Mouse (Mus musculus) forebrain, postnatal 0 days (tissue): ENCODE data around the gene Acat2. TPM values are rescaled to one million over a fixed set of nuclear protein-coding genes. Genes with fewer than 3 reads are reported as not detected.
A peak's percentile ranks its signal among the peaks of the same experiment; 100 is the strongest.
"Not testable (repeated sequence)": the region's sequence is repeated elsewhere in the genome, so short reads cannot be mapped to it uniquely, and the experiment has no call there.

Source experiments
- ATAC-seq: fragments of 200-750 bp; cut with Nextera tagmentation; 2 replicates; pipeline ENCODE4 v1.8.0; 2017; ENCODE audit warnings: mild to moderate bottlenecking, moderate library complexity
- DNase-seq: peaks from one replicate; pipeline ENCODE4 v3.0.0-alpha.2; 2015
- H3K27ac ChIP-seq: fragments of 300-500 bp; sonication (generic); 2 replicates; pipeline ENCODE4 v1.5.1; 2014; ENCODE audit warnings: low read depth, mild to moderate bottlenecking, antibody characterized with exemption, low read length, moderate library complexity, mixed read lengths
- H3K27me3 ChIP-seq: fragments of 300-500 bp; sonication (generic); 2 replicates; pipeline ENCODE4 v1.6.1; 2014; ENCODE audit warnings: mild to moderate bottlenecking, low read length, mixed read lengths; ENCODE audit not compliant: insufficient read depth
- H3K36me3 ChIP-seq: fragments of 300-500 bp; sonication (generic); 2 replicates; pipeline ENCODE4 v1.6.1; 2014; ENCODE audit warnings: mild to moderate bottlenecking, moderate library complexity; ENCODE audit not compliant: insufficient read depth
- H3K4me1 ChIP-seq: fragments of 300-500 bp; sonication (generic); 2 replicates; pipeline ENCODE4 v1.6.1; 2014; ENCODE audit warnings: antibody characterized with exemption; ENCODE audit not compliant: insufficient read depth
- H3K4me2 ChIP-seq: fragments of 300-500 bp; sonication (generic); 2 replicates; pipeline ENCODE4 v1.6.1; 2014; ENCODE audit warnings: low read depth, mild to moderate bottlenecking, moderate library complexity
- H3K4me3 ChIP-seq: fragments of 300-500 bp; sonication (generic); 2 replicates; pipeline ENCODE4 v1.5.1; 2014; ENCODE audit warnings: low read depth, low read length, mixed read lengths
- H3K9ac ChIP-seq: fragments of 300-500 bp; sonication (generic); 2 replicates; pipeline ENCODE4 v1.6.1; 2014; ENCODE audit warnings: mild to moderate bottlenecking
- H3K9me3 ChIP-seq: fragments of 300-500 bp; sonication (generic); 2 replicates; pipeline ENCODE4 v1.6.1; 2016; ENCODE audit warnings: low read length
- CTCF ChIP-seq: sonication (generic); IDR thresholded peaks from 2 replicates; pipeline ENCODE4 v1.5.1; 2016; ENCODE audit warnings: antibody characterized with exemption, control low read depth, low read depth
- WGBS: fragments of 180-500 bp; shearing (Covaris S2); extraction: QIAGEN DNeasy Blood & Tissue Kit; methylation state at CpG from one replicate; pipeline ENCODE4 v1.1.7; 2014; 5-methylcytosine and 5-hydroxymethylcytosine counted together
- polyA plus RNA-seq: library from polyadenylated mRNA; unstranded; fragments of >200 nt; fragmentation: Nextera tagmentation; extraction: Ambion mirVana; gene quantifications from 2 replicates; pipeline ENCODE4 v1.2.1, GENCODE M21; 2015
- total RNA-seq: library from RNA; depleted of rRNA; stranded (reverse); fragments of >200 nt; gene quantifications from 2 replicates; pipeline ENCODE4 v1.2.3, GENCODE M21; 2014

Gene Acat2
- total and polyA plus RNA-seq, 2 experiments from 2014 or later: 228 to 278 TPM

DNA sequence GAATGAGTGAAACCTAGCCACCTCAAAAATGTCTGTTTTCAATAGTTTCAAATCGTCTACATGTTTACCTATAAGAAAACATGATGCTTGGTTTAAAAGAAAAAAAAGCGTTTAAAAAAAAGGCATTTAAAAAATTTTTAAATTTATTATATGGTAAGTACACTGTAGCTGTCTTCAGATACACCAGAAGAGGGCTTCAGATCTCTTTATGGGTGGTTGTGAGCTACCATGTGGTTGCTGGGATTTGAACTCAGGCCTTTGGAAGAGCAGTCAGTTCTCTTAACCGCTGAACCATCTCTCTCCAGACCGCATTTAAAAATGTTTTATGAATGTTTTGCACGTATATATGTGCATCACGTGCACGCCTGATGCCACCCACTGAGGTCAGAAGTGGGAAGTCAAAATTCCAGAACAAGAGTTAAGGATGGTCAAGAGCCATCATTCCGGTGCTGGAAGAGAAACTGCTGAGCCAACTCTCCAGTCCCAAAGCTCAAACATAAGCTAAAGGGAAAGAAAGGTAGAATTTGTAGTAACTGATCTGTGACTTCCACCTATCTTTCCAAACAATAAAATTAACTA is 30.1 kb upstream of the Acat2 start:
- Histone ChIP-seq H3K4me1 (peaks cover 15% of the 10 kb centered on the region), H3K27me3 (no peaks in the 10 kb centered on the region), H3K4me2 (peak overlapping the region; percentile 84), H3K9ac (peak overlapping the region; percentile 99), H3K36me3 (no peaks in the 10 kb centered on the region; the same call in 1 of the 2 replicates), H3K4me3 (peak overlapping the region; percentile 98), H3K9me3 (no peaks in the 10 kb centered on the region), H3K27ac (peak overlapping the region; percentile 99; the same call in 1 of the 2 replicates)
- WGBS: 59% methylated on average over 8 of the region's 8 CpGs
- no peak for TF ChIP-seq CTCF
- ATAC-seq (no peak), DNase-seq (no peak)

DNA sequence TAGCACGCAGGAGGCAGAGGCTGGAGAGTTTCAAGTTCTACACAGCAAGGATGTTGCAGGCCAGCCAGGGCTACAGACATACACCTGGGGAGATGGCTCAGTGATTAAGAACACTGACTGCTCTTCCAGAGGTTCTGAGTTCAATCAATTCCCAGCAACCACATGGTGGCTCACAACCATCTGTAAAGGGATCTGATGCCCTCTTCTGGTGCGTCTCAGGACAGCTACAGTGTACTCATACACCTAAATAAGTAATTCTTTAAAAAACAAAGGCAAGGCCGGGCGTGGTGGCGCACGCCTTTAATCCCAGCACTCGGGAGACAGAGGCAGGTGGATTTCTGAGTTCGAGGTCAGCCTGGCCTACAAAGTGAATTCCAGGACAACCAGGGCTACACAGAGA is 27.5 kb upstream of the Acat2 start:
- not testable (repeated sequence) for H3K36me3 ChIP-seq, H3K9ac ChIP-seq, H3K4me2 ChIP-seq, H3K27ac ChIP-seq, H3K9me3 ChIP-seq, H3K4me3 ChIP-seq, ATAC-seq, H3K27me3 ChIP-seq, DNase-seq
- TF ChIP-seq CTCF: peak; percentile 13; the same call in 1 of the 2 replicates
- WGBS: 92% methylated on average over 8 of the region's 8 CpGs
- H3K4me1 ChIP-seq: peaks cover 15% of the 10 kb centered on the region

DNA sequence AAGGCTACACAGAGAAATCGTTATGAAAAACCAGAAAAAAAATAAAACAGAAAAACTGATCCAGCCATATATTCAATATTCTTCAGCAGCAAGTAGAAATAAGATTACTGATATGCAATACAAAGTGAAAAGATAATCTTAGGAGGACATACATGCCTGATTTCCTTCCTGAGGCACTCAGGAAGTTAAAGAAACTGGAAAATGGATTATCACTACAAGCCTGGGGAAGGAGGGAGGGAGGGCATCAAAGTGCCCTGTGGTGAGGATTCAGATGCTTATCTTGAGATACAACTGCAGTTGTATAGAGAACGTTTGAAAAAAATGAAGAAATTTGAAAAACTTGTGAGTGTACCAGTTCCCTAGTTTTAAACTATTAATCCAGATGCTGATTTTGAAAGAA is 23.4 kb upstream of the Acat2 start:
- WGBS: 93% methylated on average over 2 of the region's 2 CpGs
- no peak overlapping the region for H3K4me3 ChIP-seq
- DNase-seq: no peak

DNA sequence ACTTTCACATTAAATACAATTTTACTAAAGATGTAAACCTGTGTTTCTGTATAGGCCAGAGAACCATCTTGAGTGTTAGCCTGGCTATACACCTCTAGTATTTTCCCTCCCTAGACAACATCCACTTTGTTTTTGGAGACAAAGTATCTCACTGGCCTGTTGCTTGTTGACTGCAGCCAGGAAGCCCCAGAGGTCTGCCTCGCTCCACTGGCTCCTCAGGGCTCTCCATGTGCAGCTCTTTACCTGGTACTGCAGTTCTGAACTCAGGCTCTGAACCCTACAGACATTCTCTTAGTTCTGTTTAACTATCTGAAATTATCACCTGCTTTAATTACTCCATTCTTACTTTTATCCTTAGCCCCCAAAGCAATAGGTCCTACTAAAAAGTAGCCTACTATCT is 18.0 kb upstream of the Acat2 start:
- DNase-seq (no peak), ATAC-seq (no peak)
- TF ChIP-seq CTCF: no peak
- H3K4me3 ChIP-seq: no peak overlapping the region
- H3K9me3 ChIP-seq: no peaks in the 10 kb centered on the region
- WGBS: 100% methylated on average over 1 of the region's 1 CpGs
- H3K27ac ChIP-seq: no peak overlapping the region
- H3K27me3 ChIP-seq: no peaks in the 10 kb centered on the region
- H3K9ac ChIP-seq: no peak overlapping the region
- H3K4me2 ChIP-seq: no peak overlapping the region
- no peaks in the 10 kb centered on the region for H3K4me1 ChIP-seq
- peaks cover 50% of the 10 kb centered on the region for H3K36me3 ChIP-seq

More for the DNA sequence above, 23.4 kb upstream of the Acat2 start:
- Histone ChIP-seq H3K9me3 (no peaks in the 10 kb centered on the region), H3K36me3 (peaks cover 31% of the 10 kb centered on the region), H3K27ac (no peak overlapping the region), H3K9ac (no peak overlapping the region), H3K4me1 (peaks cover 6% of the 10 kb centered on the region), H3K27me3 (no peaks in the 10 kb centered on the region), H3K4me2 (no peak overlapping the region)
- no peak for TF ChIP-seq CTCF
- ATAC-seq: no peak

DNA sequence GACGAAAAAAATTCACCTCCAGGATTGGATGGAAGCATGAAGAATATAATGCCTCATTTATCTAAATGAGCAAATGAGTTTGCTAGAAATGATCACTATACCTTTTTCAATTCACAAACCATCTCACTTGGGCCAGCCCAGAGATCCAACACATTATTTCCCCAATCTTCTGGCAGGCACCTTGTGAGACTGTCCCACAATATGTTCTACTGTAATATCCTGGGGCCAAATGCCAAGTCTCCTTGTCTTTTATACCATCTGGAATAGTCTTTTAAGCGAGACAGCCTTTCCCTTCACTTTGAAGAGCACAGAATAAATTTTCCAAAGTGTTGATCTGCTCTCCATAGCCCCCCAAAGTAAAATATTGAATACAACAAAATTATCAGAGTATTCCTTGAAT is 13.3 kb upstream of the Acat2 start:
- WGBS: 71% methylated on average over 2 of the region's 2 CpGs
- DNase-seq: no peak
- peaks cover 40% of the 10 kb centered on the region for H3K36me3 ChIP-seq

DNA sequence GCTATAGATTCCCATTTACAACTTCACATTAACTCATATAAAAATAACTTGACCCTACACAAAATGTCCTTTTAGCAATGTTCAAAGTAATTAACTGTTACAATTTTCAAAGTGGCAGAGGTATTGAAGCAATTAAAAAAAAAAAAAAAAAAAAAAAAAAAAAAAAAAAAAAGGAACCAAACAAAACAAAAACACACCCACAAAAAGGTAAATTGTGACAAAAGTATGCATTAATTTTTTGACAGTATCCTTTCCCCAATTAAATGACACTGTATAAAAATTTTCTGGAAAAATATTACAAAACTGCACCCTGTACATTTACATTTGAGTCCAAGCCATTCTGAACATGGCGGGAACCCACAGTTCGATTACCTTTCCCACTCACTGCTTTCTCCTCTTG is 6.6 kb upstream of the Acat2 start:
- TF ChIP-seq CTCF: no peak
- Histone ChIP-seq H3K9me3 (no peaks in the 10 kb centered on the region), H3K27me3 (no peaks in the 10 kb centered on the region), H3K4me1 (no peaks in the 10 kb centered on the region), H3K9ac (no peak overlapping the region), H3K36me3 (peaks cover 30% of the 10 kb centered on the region), H3K27ac (no peak overlapping the region), H3K4me2 (no peak overlapping the region), H3K4me3 (no peak overlapping the region)
- WGBS: 96% methylated on average over 2 of the region's 2 CpGs
- no peak for ATAC-seq
- no peak for DNase-seq

More for the DNA sequence above, 13.3 kb upstream of the Acat2 start:
- H3K4me1 ChIP-seq: no peaks in the 10 kb centered on the region
- H3K9me3 ChIP-seq: no peaks in the 10 kb centered on the region
- H3K4me3 ChIP-seq: no peak overlapping the region
- no peaks in the 10 kb centered on the region for H3K27me3 ChIP-seq
- no peak overlapping the region for H3K4me2 ChIP-seq
- ATAC-seq: no peak
- TF ChIP-seq CTCF: no peak
- H3K9ac ChIP-seq: no peak overlapping the region
- H3K27ac ChIP-seq: no peak overlapping the region

DNA sequence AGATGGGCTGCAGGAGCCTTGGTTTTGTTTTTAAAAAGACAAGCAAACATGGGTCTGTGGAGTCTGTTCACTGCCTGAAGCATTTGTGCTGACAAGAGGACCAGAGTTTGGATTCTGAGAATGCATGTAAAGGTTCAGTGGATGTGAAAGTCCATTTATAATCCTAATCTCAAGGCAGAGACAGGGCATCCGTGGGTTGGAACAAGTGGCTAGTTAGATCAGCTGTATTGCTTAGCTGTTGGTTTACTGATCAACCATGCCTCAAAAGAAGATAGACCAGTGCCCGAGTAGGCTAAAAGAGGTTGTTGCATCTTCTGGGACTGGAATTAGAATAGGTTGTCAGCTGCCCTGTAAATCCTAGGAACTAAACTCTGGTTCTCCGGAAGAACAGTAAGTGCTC is 2.9 kb upstream of the Acat2 start:
- ATAC-seq (no peak), DNase-seq (no peak)
- no peaks in the 10 kb centered on the region for H3K9me3 ChIP-seq
- peaks cover 20% of the 10 kb centered on the region for H3K36me3 ChIP-seq
- H3K4me2 ChIP-seq: no peak overlapping the region
- 86% methylated on average over 3 of the region's 3 CpGs for WGBS
- H3K4me1 ChIP-seq: peaks cover 13% of the 10 kb centered on the region
- TF ChIP-seq CTCF: no peak
- H3K4me3 ChIP-seq: no peak overlapping the region
- H3K27ac ChIP-seq: no peak overlapping the region
- H3K9ac ChIP-seq: no peak overlapping the region
- no peaks in the 10 kb centered on the region for H3K27me3 ChIP-seq

DNA sequence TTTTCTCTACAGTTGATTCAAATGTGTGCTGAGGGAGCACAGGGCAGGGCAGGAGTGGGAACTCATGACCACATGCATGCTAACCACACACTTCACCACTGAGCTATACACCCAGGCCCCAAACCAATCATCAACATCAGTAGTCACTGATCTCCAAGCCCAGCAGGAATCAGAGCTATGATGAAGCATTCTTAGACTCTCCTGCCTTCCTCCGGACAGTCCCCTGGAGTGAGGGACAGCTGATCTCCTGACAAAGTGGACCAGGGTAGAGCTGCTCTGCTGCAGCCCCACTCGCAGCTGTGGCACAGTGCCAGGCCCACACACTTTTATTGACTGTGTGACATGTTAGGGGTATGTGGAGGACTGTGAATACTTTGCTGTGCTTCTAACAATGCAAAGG is 1.2 kb downstream of the Acat2 start:
- H3K9me3 ChIP-seq, DNase-seq, ATAC-seq, H3K4me3 ChIP-seq, H3K9ac ChIP-seq, H3K27ac ChIP-seq, H3K27me3 ChIP-seq: not testable (repeated sequence)
- Histone ChIP-seq H3K4me1 (peaks cover 16% of the 10 kb centered on the region), H3K36me3 (peaks cover 16% of the 10 kb centered on the region; the same call in 1 of the 2 replicates), H3K4me2 (peak overlapping the region; percentile 40)
- 13% methylated on average over 1 of the region's 2 CpGs for WGBS
